Mouse (Mus musculus): Measurements from ENCODE around the gene Trp53i13.

DNA sequence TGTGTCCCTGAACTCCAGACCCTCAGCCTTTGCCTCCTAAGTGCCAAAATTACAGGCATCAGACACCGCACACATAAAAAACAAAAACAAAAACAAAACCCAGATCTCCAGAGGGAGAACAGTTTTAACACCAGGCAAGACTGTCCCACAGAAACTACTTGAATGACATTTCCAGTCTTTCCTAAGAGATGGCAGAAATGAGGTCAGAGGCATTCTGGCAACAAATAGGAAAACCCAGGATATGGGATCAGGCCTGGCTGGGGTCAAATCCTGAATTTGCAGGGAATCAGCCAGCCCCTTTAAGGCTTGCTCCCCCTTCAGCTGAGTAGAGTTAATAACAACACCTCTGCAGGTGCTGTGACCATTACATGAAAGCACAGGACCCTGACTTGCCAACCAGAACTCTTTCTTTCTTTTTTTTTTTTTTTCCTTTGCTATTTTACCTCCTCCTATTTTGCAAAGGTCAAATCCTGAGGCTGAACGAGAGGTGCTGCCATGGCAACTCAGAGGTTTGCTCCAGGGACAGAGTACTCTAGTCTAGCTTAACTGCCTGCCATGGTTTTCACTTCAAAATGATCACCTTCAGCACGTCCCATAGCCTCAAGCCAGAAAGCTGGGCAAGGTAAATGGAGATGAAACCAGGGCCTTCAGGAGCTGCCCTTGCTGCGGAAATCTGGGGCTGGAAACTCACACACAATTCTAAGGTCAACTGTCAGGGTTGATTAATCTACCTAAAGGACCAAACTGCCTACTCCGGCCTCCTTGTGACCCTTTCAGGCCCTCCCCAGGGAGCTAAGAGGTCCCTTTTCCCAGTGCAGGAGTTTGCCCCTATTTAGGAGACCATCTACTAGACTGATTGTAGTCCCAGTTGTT lies 1.0 kb upstream of the Trp53i13 start:
- TF ChIP-seq CTCF (IDR thresholded peaks at IDR 0.05; ENCODE audit: low read depth, low read length) (no peak), POLR2A (IDR thresholded peaks at IDR 0.05; ENCODE audit: extremely low read depth, insufficient read depth, low read length) (no peak)
